Mouse (Mus musculus) T-cell, adult 66 days (primary cell): ENCODE data around the gene Olfr1140. TPM values are rescaled to one million over a fixed set of nuclear protein-coding genes. Genes with fewer than 3 reads are reported as not detected.

ENCODE experiments used
- total RNA-seq, 2 experiments: library from RNA; stranded (reverse); gene quantifications; 3 replicates in 1 of 2; 4 replicates in 1 of 2; pipeline ENCODE4 v1.2.4; 2023

The Olfr1140 gene
- total RNA-seq = not detected

DNA sequence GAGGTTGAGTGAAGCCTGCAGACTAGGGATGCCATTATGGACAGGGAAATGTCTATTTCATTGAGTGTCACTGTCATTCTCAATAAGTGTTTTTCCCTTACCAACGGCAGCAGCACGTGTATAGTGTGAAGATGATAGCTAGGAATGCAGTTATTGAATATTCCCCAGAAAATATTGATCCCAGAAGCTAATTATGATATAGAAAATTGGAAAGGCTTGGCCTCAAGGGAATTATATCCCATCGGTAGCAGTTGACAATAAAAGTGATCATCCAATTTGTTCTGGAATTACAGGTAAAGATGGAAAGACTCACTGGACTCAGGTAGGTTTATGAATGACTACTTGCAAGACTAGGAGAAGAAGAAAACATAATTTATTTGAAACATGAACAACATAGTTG lies at the start of gene Olfr1140:
Gene Olfr1140 (plus strand): TSS at position 301 of the 400 bp plus-strand sequence.

DNA sequence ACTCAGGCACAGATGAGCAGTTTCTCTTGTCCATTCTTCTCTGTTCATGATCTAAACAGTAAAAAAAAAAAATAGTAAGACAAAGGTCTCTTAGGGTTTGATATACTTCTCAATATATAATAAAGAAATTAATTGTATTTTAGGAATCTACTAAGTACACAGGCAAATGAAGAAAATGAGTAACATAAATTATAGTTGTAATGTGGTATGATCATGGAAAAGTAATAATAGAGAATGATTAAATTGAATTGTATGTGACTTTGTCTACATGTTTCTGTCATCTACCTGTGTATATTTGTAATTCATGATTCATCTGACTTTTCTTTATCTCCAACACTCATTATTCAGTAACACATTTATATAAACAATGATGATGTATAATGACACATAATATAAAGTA lies 49.7 kb upstream of the Olfr1140 start, which contains the start of gene Olfr1136:
Gene Olfr1136 (minus strand): TSS at position 101 of the 400 bp plus-strand sequence.

DNA sequence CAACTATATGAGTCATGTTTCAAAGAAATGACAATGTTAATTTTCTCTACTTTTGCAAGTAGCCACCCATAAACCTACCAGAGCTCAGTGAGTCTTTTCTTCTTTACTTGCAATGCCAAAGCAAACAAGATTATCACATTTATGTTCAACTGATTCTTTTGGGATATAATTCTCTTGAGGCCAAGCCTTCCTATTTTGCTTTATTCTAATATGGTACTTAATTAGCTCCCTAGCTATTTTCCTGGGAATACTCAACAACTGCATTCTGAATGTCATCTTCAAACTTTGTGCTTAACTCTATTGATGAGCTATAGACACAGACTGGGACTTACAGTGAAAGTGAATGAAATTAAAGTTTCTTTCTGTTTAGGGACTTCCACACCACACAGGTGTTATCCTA lies 30.5 kb upstream of the Olfr1140 start, which contains the start of gene Olfr1137:
Gene Olfr1137 (minus strand): TSS at position 101 of the 400 bp plus-strand sequence.

DNA sequence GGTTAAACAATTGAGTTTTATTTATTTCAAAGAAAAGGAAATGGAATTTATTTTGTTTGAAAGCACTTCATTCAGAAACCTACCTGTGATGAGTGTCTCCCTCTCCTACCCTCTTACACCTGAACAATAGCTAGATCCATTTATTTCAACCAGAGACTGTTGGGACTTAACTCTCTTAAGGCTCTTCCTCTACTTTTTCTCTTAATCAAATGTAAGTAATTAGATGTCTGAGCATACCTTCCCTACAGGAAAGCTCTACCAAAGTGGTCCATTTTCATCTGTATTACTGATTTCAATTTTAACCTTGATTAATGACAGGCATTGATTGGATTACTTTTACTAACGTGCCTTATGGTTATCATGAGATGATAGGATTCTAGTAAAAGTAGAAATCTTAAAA lies 3.7 kb upstream of the Olfr1140 start, which contains the start of gene Olfr1138:
Gene Olfr1138 (minus strand): TSS at position 101 of the 400 bp plus-strand sequence.

DNA sequence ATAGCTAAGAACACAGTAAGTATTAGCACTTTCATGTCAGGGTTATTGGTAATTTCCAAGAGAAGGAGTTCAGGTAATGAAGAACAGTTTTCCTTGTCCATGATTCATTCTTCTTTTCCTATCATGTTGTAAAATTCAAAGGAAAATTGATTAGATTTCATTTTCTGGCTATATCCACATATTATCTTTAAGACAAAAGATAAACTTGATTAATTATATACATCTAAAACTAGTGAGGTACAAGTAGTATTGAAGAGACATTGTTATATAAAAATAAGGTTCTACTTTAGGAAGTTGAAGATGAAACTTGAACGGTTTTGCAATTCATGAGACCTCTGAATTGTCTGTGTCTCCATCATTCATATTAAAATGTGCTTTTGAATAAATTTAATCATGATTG lies 10.3 kb downstream of the Olfr1140 start, which contains the start of gene Olfr1141:
Gene Olfr1141 (minus strand): TSS at position 101 of the 400 bp plus-strand sequence.

DNA sequence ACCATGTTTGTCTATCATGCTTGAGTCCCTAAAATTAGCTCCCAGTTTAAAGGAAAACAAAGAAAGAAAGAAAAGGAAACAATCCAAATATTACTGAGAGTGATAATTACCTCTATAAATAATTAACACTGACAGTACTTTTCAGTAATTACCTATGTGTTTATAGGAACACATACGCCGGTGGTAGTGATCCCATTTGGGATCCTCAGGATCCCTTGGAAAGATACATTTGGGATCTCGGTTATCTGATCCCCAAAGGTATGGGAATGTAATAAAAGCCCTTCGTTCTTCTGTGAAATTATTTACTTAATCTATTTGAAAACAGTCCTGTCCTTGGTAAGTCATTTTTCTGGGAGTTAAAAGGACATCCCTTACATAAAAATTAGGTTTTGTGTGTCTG lies 35.6 kb downstream of the Olfr1140 start, which contains the start of gene Olfr152:
Gene Olfr152 (plus strand): TSS at position 301 of the 400 bp plus-strand sequence.

Other genes with a start within 250 kb of the Olfr1140 start
- gene Pramel7, start 246.7 kb upstream of the Olfr1140 start, total RNA-seq = not detected
- gene Pramel6, start 237.2 kb upstream of the Olfr1140 start, total RNA-seq = not detected
- not detected for gene Olfr153, start 212.0 kb upstream of the Olfr1140 start, total RNA-seq
- gene Olfr1128, start 198.2 kb upstream of the Olfr1140 start, total RNA-seq = not detected
- not detected for gene Olfr1129, start 169.8 kb upstream of the Olfr1140 start, total RNA-seq
- not detected for gene Olfr1130, start 137.5 kb upstream of the Olfr1140 start, total RNA-seq
- gene Olfr1131, start 116.6 kb upstream of the Olfr1140 start, total RNA-seq = not detected
- gene Olfr1132, start 106.2 kb upstream of the Olfr1140 start, total RNA-seq = not detected
- gene Olfr1133, start 96.4 kb upstream of the Olfr1140 start, total RNA-seq = not detected
- not detected for gene Olfr1134, start 85.3 kb upstream of the Olfr1140 start, total RNA-seq
- not detected for gene Olfr1135, start 70.1 kb upstream of the Olfr1140 start, total RNA-seq
- not detected for gene Olfr1136, start 49.8 kb upstream of the Olfr1140 start, total RNA-seq
- not detected for gene Olfr1137, start 30.6 kb upstream of the Olfr1140 start, total RNA-seq
- gene Olfr1138, start 3.8 kb upstream of the Olfr1140 start, total RNA-seq = not detected
- not detected for gene Olfr1141, start 10.2 kb downstream of the Olfr1140 start, total RNA-seq
- gene Olfr152, start 35.7 kb downstream of the Olfr1140 start, total RNA-seq = not detected
- not detected for gene Olfr1143, start 56.8 kb downstream of the Olfr1140 start, total RNA-seq
- gene Olfr1145, start 66.1 kb downstream of the Olfr1140 start, total RNA-seq = not detected
- not detected for gene Olfr1148, start 86.8 kb downstream of the Olfr1140 start, total RNA-seq
- gene Olfr1150-ps1, start 100.2 kb downstream of the Olfr1140 start, total RNA-seq = not detected
- gene Olfr1151, start 112.1 kb downstream of the Olfr1140 start, total RNA-seq = not detected
- not detected for gene Olfr1152, start 122.7 kb downstream of the Olfr1140 start, total RNA-seq
- gene Olfr1153, start 151.2 kb downstream of the Olfr1140 start, total RNA-seq = not detected
- not detected for gene Olfr1154, start 161.4 kb downstream of the Olfr1140 start, total RNA-seq
- gene Olfr1155, start 201.4 kb downstream of the Olfr1140 start, total RNA-seq = not detected
- gene Olfr1156, start 209.3 kb downstream of the Olfr1140 start, total RNA-seq = not detected
- gene Olfr1157, start 224.5 kb downstream of the Olfr1140 start, total RNA-seq = not detected
- gene Olfr74, start 230.9 kb downstream of the Olfr1140 start, total RNA-seq = not detected
- gene Olfr1158, start 246.4 kb downstream of the Olfr1140 start, total RNA-seq = not detected